Mouse (Mus musculus): ENCODE results near the gene Ccdc89. TPM values are rescaled to one million over a fixed set of nuclear protein-coding genes. Genes with fewer than 3 reads are reported as not detected.
A peak's percentile ranks its signal among the peaks of the same experiment; 100 is the strongest.

The Ccdc89 gene
- total RNA-seq, 4 experiments from 2014 or later = 0.11 to 0.35 (median 0.23) TPM

DNA sequence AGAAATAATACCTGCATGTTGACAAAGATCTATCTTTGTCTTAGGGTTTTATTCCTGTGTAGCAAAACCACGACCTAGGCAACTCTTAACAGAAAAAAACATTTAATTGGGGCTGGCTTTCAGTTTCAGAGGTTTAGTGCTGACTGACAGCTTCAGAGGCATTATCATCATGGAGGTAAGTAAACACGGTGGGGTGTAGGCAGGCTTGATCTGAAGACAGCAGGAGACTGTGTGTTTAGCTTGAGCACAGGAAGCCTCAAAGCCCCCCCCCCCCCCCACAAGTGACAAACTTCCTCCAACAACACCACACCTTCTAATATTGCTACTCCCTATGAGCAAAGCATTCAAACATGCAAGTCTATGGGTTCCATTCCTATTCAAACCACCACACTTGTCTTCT lies 47.1 kb downstream of the Ccdc89 start:
- DNase-seq (ENCODE audit: low spot score) = no peak

DNA sequence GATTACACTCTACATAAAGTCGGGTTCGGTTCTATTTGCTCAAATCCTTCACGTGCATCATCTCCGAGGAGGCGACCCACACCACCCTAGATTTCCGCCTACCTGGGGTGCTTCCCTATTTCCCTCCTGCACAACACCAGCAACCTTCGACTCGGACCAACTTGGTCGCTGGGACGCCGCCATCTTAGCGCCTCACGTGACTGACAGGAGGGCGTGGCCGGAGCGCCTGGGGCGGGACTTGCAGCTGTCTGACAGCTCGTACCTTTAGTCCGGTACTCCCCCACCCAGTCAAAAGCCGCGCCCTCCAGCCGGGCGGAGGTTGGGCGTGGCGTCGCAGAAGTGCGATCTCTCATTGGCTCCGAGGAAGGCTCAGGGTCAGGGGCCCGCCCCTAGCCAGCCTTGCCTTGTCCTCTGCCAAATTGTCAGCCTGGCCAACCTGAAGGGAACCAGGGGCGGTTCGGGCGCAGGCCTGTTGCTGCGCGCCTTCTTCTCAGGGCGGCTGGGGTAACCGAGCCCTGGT lies 49.5 kb downstream of the Ccdc89 start, which contains the start of gene Tmem126b:
TSS of gene Tmem126b (minus strand) at position 209 of the 520 bp plus-strand sequence.
- peak; percentile 100 for DNase-seq (ENCODE audit: low spot score)

DNA sequence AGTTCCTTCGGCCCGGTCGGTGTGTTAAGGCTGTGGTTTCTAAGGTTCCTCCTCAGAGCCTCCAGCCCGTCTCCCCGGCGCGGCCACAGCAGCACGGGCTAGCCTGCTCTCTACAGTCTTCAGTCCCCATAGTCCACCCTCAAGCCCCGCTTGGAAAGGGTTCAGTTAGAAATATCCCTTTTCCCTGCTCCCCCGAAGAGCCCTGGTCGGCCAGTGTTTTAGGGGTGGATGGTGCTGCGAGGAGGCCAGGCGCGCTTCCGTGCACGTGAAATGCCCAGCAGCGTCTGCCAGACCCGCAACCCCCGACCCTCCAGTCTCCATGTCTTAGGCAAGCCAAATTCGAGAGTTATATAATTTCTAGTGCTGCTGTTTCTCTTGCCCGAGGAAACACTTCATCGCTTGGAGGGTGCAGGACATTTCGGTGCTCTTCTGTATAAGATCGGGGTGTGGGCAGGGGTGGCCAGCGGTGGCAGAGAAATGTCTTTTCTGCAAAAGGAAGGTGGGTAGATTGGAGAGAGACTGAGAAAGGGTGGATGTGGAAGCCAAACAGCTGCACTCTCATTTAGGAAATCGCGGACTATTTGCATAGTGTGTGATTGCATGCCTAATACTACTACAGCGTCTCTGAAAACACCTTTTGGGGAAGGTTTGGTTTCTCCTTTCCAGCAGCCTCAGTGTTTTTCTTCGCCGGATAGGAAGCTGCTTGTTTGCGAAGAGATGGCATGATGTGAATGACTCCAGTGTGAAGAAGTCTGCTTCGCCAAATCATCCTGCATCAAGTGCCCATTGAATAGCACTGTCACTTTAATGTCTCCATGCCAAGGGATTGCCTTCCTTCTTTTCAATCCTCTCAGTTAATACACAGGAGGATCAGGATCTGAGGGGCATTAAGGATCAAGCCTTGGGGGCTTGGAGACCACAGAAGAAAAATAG lies 50.2 kb downstream of the Ccdc89 start, which contains the start of gene Dlg2:
TSS of gene Dlg2 (plus strand) at position 360 of the 933 bp plus-strand sequence.
- DNase-seq (ENCODE audit: low spot score) = peak; percentile 9

Other genes with a start within 250 kb of the Ccdc89 start
- under 1 TPM in 1 of 4 experiments, not detected in 3; 0.37 TPM for gene Ccdc83, start 160.8 kb upstream of the Ccdc89 start, total RNA-seq (2022)
- 1 to 10 TPM; 1.6 to 2.8 (median 2.2) TPM for gene Sytl2, start 124.3 kb upstream of the Ccdc89 start, total RNA-seq (2022)
- 10 to 100 TPM; 18.0 to 21.5 (median 20.0) TPM for gene Crebzf, start 16.2 kb downstream of the Ccdc89 start, total RNA-seq (2022)
- gene Tmem126a, start 30.7 kb downstream of the Ccdc89 start, total RNA-seq (2022) = 100 to 1,000 TPM; 121 to 143 (median 131) TPM
- gene Tmem126b, start 49.4 kb downstream of the Ccdc89 start, total RNA-seq (2022) = 10 to 100 TPM; 27.2 to 27.8 (median 27.7) TPM
- 1 to 10 TPM; 2.0 to 2.8 (median 2.3) TPM for gene Dlg2, start 50.1 kb downstream of the Ccdc89 start, total RNA-seq (2022)

All from heart, adult 8-10 months (tissue).